Comparison of ENCODE assay signal across 11 mouse cellular contexts in the genomic region with DNA sequence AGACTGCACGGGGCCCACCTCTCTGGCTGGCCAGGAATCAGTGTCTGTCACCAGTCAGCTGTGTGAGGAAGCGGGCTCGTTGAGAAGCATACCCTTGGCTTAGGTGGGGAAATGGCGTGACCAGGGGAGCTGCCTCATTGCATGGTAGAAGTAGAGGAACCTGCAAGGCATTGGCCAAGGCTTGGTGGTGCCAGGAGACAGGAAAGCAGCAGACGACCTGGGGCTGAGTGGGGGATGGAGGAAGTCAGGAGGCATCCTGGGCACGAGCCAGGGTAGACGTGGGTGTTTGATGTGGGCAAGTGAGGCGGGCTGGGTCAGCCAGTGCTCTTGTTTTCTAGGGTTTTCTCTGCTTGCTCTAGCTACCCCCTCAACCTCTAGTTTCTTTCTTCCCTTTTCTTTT. TPM values are rescaled to one million over a fixed set of nuclear protein-coding genes. Genes with fewer than 3 reads are reported as not detected.
DNase-seq lines count a peak whose midpoint lies in the region; ATAC-seq lines count a peak whose summit lies in the region.
"Had no signal": no experiment of that assay in that cellular context is flagged by ENCODE, and none has a peak within 500 bp of the region (broad histone marks: within the 10 kb centered on the region; RNA-seq: fewer than 3 reads in every experiment).

No protein-coding gene starts in this region.

- ATAC-seq in forebrain, embryonic 16.5 days = no peak
- ATAC-seq in erythroblast, adult 5-6 weeks (replicated peaks; ENCODE audit: low FRiP score, poor library complexity, severe bottlenecking) = no peak
- ATAC-seq in midbrain, embryonic 11.5 days (ENCODE audit: low FRiP score) = no peak
- ATAC-seq: forebrain, postnatal 0 days had no signal

- H3K27ac ChIP-seq in forebrain, embryonic 10.5 days = peak overlapping the region; percentile 33; the same call in 1 of the 2 replicates
- no peak overlapping the region for H3K27ac ChIP-seq in forebrain, embryonic 16.5 days (ENCODE audit: low read length)
- peak overlapping the region; percentile 15; the same call in 1 of the 2 replicates for H3K27ac ChIP-seq in limb, embryonic 10.5 days
- H3K27ac ChIP-seq in midbrain, embryonic 11.5 days (ENCODE audit: low read depth, low read length) = no peak overlapping the region

- H3K36me3 ChIP-seq in forebrain, embryonic 10.5 days (replicated peaks) = no peaks in the 10 kb centered on the region
- no peaks in the 10 kb centered on the region for H3K36me3 ChIP-seq in forebrain, embryonic 16.5 days (ENCODE audit: control insufficient read depth, insufficient read depth)
- H3K36me3 ChIP-seq in limb, embryonic 10.5 days = peaks cover 12% of the 10 kb centered on the region
- no peaks in the 10 kb centered on the region for H3K36me3 ChIP-seq in midbrain, embryonic 11.5 days (ENCODE audit: control insufficient read depth, insufficient read depth, low read length)
- H3K36me3 ChIP-seq: hindbrain, embryonic 10.5 days had no signal

- H3K4me3 ChIP-seq in forebrain, embryonic 10.5 days = no peak overlapping the region
- H3K4me3 ChIP-seq in forebrain, embryonic 16.5 days (replicated peaks; ENCODE audit: low read length) = no peak overlapping the region
- no peak overlapping the region for H3K4me3 ChIP-seq in limb, embryonic 10.5 days
- no peak overlapping the region for H3K4me3 ChIP-seq in midbrain, embryonic 11.5 days (ENCODE audit: low read depth, low read length)
- H3K4me3 ChIP-seq: hindbrain, embryonic 10.5 days had no signal

- 87% methylated on average over 8 of the region's 8 CpGs for WGBS in forebrain, embryonic 10.5 days
- 73% methylated on average over 8 of the region's 8 CpGs for WGBS in forebrain, embryonic 16.5 days
- 85% methylated on average over 8 of the region's 8 CpGs for WGBS in limb, embryonic 10.5 days
- WGBS in midbrain, embryonic 11.5 days = 89% methylated on average over 8 of the region's 8 CpGs

- no peaks in the 10 kb centered on the region for H3K27me3 ChIP-seq in forebrain, embryonic 10.5 days (ENCODE audit: poor library complexity, severe bottlenecking)
- H3K27me3 ChIP-seq in forebrain, embryonic 16.5 days (replicated peaks; ENCODE audit: control insufficient read depth, insufficient read depth, low read length) = no peaks in the 10 kb centered on the region
- no peaks in the 10 kb centered on the region for H3K27me3 ChIP-seq in limb, embryonic 10.5 days (ENCODE audit: low read depth, poor library complexity, severe bottlenecking)
- H3K27me3 ChIP-seq in midbrain, embryonic 11.5 days (ENCODE audit: control insufficient read depth, insufficient read depth, low read length) = no peaks in the 10 kb centered on the region

- H3K4me1 ChIP-seq in forebrain, embryonic 10.5 days = peaks cover 74% of the 10 kb centered on the region
- H3K4me1 ChIP-seq in forebrain, embryonic 16.5 days (replicated peaks; ENCODE audit: control insufficient read depth, insufficient read depth, low read length) = peaks cover 49% of the 10 kb centered on the region
- H3K4me1 ChIP-seq in limb, embryonic 10.5 days = peaks cover 96% of the 10 kb centered on the region
- peaks cover 14% of the 10 kb centered on the region for H3K4me1 ChIP-seq in midbrain, embryonic 11.5 days (ENCODE audit: control insufficient read depth, insufficient read depth, low read length)

- H3K9me3 ChIP-seq in forebrain, embryonic 10.5 days = no peaks in the 10 kb centered on the region
- no peaks in the 10 kb centered on the region for H3K9me3 ChIP-seq in forebrain, embryonic 16.5 days (ENCODE audit: control insufficient read depth, low read length)
- H3K9me3 ChIP-seq in limb, embryonic 10.5 days (replicated peaks) = no peaks in the 10 kb centered on the region
- no peaks in the 10 kb centered on the region for H3K9me3 ChIP-seq in midbrain, embryonic 11.5 days (ENCODE audit: control insufficient read depth, low read length)
- H3K9me3 ChIP-seq: hindbrain, embryonic 10.5 days had no signal

- H3K4me2 ChIP-seq in forebrain, embryonic 16.5 days (ENCODE audit: low read length) = no peak overlapping the region
- no peak overlapping the region for H3K4me2 ChIP-seq in midbrain, embryonic 11.5 days
- H3K4me2 ChIP-seq: lung, embryonic 14.5 days had no signal

- no peak overlapping the region for H3K9ac ChIP-seq in forebrain, embryonic 16.5 days (replicated peaks; ENCODE audit: low read depth, low read length)
- H3K9ac ChIP-seq in midbrain, embryonic 11.5 days (ENCODE audit: low read length) = no peak overlapping the region
- H3K9ac ChIP-seq: forebrain, postnatal 0 days; lung, embryonic 14.5 days had no signal

- DNase-seq in forebrain, embryonic 10.5 days (ENCODE audit: extremely low spot score, low spot score) = no peak
- DNase-seq in ovary, adult 18-20 months (ENCODE audit: low spot score) = peak; percentile 44
- DNase-seq in ovary, postnatal 10 days (ENCODE audit: low spot score) = no peak
- no peak for DNase-seq in limb, embryonic 10.5 days (ENCODE audit: low spot score)
- peak; percentile 55 for DNase-seq in thymus, postnatal 25 days
- DNase-seq in midbrain, embryonic 11.5 days (ENCODE audit: low spot score, missing footprints) = no peak
- DNase-seq: forebrain, postnatal 0 days; lung, embryonic 14.5 days had no signal

RNA-seq across cellular contexts. Expression of gene Igsf3, which starts 30.7 kb away (rescaled TPM):
- polyA plus RNA-seq in forebrain, embryonic 10.5 days (2016; fragmentation: Nextera tagmentation; extraction: Ambion mirVana) = 24.3 and 25.4 TPM in 2 replicates
- 98.6 and 100 TPM in 2 replicates for polyA plus RNA-seq in forebrain, embryonic 16.5 days (2015; fragmentation: Nextera tagmentation; extraction: Ambion mirVana)
- 59.9 and 84.9 TPM in 2 replicates for polyA plus RNA-seq in limb, embryonic 10.5 days (2016; fragmentation: Nextera tagmentation; extraction: Ambion mirVana)
- total RNA-seq in erythroblast, adult 5-6 weeks (2015; ENCODE audit: low replicate concordance) = 0.84 and 0.96 TPM in 2 replicates
- 1.4 and 2.8 TPM in 2 replicates for total RNA-seq in erythroblast, adult 5-6 weeks (2017; ENCODE audit: low replicate concordance)
- 19.8 and 20.8 TPM in 2 replicates for polyA plus RNA-seq in midbrain, embryonic 11.5 days (2014; fragmentation: Nextera tagmentation; extraction: Ambion mirVana)

Comparison
In these comparisons a context has a peak if more than half of its experiments do, and no peak if none do; other contexts are left out.
1. DNase-seq: peak in ovary, adult 18-20 months (single experiment) and thymus, postnatal 25 days (single experiment); none in forebrain, embryonic 10.5 days (single experiment), ovary, postnatal 10 days (single experiment), limb, embryonic 10.5 days (single experiment) and midbrain, embryonic 11.5 days (single experiment).
2. H3K27ac ChIP-seq: peak in forebrain, embryonic 10.5 days (single experiment) and limb, embryonic 10.5 days (single experiment); none in forebrain, embryonic 16.5 days (single experiment) and midbrain, embryonic 11.5 days (single experiment).